Mouse (Mus musculus): Measurements from ENCODE around the gene Gm20388.

The Gm20388 gene

GRCm38 (mm10) chr8:121907587-121908248 is 1997.1 kb downstream of the Gm20388 start, which contains the start of gene Slc7a5:
Gene Slc7a5 (minus strand): TSS chr8:121907694.
- DNase-seq, result peak; percentile 99

GRCm38 (mm10) chr8:121908378-121909147 is 1997.9 kb downstream of the Gm20388 start:
- DNase-seq, result peak in 1 of 2 experiments; percentile 25

- DNase-seq, result no peak
Measured at GRCm38 (mm10) chr8:121909148-121909541, 1998.5 kb downstream of the Gm20388 start.

GRCm38 (mm10) chr8:121909663-121910062 is 1999.0 kb downstream of the Gm20388 start:
- peak; percentile 88 to 92 for DNase-seq

GRCm38 (mm10) chr8:121911400-121911799 is 2000.8 kb downstream of the Gm20388 start:
- no peak for DNase-seq

- no peak for DNase-seq
Measured at GRCm38 (mm10) chr8:121911987-121912386, 2001.3 kb downstream of the Gm20388 start.

- DNase-seq, result no peak
Measured at GRCm38 (mm10) chr8:121912831-121913230, 2002.2 kb downstream of the Gm20388 start.

GRCm38 (mm10) chr8:121913378-121913777 is 2002.7 kb downstream of the Gm20388 start:
- DNase-seq, result no peak

- no peak for DNase-seq
Measured at GRCm38 (mm10) chr8:121919158-121919557, 2008.5 kb downstream of the Gm20388 start.

GRCm38 (mm10) chr8:121919731-121920130 is 2009.1 kb downstream of the Gm20388 start:
- no peak for DNase-seq

- no peak for DNase-seq
Measured at GRCm38 (mm10) chr8:121921582-121921981, 2010.9 kb downstream of the Gm20388 start.

GRCm38 (mm10) chr8:121922101-121922500 is 2011.5 kb downstream of the Gm20388 start:
- no peak for DNase-seq

GRCm38 (mm10) chr8:121924681-121925080 is 2014.0 kb downstream of the Gm20388 start:
- DNase-seq, result no peak

- DNase-seq, result peak; percentile 86 to 89
Measured at GRCm38 (mm10) chr8:121925624-121926023, 2015.0 kb downstream of the Gm20388 start.

GRCm38 (mm10) chr8:121926266-121926665 is 2015.6 kb downstream of the Gm20388 start:
- no peak for DNase-seq

- DNase-seq, result peak; percentile 75 to 80
Measured at GRCm38 (mm10) chr8:121927316-121927715, 2016.7 kb downstream of the Gm20388 start.

GRCm38 (mm10) chr8:121930047-121930446 is 2019.4 kb downstream of the Gm20388 start:
- DNase-seq, result no peak

GRCm38 (mm10) chr8:121931571-121931970 is 2020.9 kb downstream of the Gm20388 start:
- DNase-seq, result no peak

GRCm38 (mm10) chr8:121932026-121932667 is 2021.5 kb downstream of the Gm20388 start:
- no peak for DNase-seq

- no peak for DNase-seq
Measured at GRCm38 (mm10) chr8:121932668-121933520, 2022.3 kb downstream of the Gm20388 start.

- DNase-seq, result peak; percentile 61 to 63
Measured at GRCm38 (mm10) chr8:121934506-121934905, 2023.9 kb downstream of the Gm20388 start.

GRCm38 (mm10) chr8:121934923-121935322 is 2024.3 kb downstream of the Gm20388 start:
- DNase-seq, result no peak
